Mouse (Mus musculus) urinary bladder, postnatal 36 days (tissue): ENCODE measurements around the gene Ank3.
A peak's percentile ranks its signal among the peaks of the same experiment; 100 is the strongest.
"Not testable (repeated sequence)": the region's sequence is repeated elsewhere in the genome, so short reads cannot be mapped to it uniquely, and the experiment has no call there.

Experiments
- DNase-seq, 2 experiments: peaks; one replicate each; pipeline ENCODE4 v3.0.0; 2022; ENCODE audit warnings: low spot score in 2 of 2, mixed read lengths in 1 of 2

Gene Ank3

GRCm38 (mm10) chr10:69398763-69399590, at the start of gene Ank3:
Ank3 (plus strand) TSS chr10:69398773.
- DNase-seq, result peak; percentile 31 to 43

GRCm38 (mm10) chr10:69351071-69351841, 47.3 kb upstream of the Ank3 start:
- no peak for DNase-seq

GRCm38 (mm10) chr10:69351842-69352211, 46.7 kb upstream of the Ank3 start:
- DNase-seq, result no peak

GRCm38 (mm10) chr10:69352212-69353085, 46.1 kb upstream of the Ank3 start, which contains the start of gene Cdk1:
Cdk1 (minus strand) TSS chr10:69352938.
- peak; percentile 96 for DNase-seq

GRCm38 (mm10) chr10:69353086-69353479, 45.5 kb upstream of the Ank3 start:
- DNase-seq, result not testable (repeated sequence)

GRCm38 (mm10) chr10:69359666-69360065, 38.9 kb upstream of the Ank3 start:
- DNase-seq, result no peak

- DNase-seq, result no peak
Measured at GRCm38 (mm10) chr10:69366208-69366607, 32.4 kb upstream of the Ank3 start.

GRCm38 (mm10) chr10:69366877-69367387, 31.6 kb upstream of the Ank3 start:
- no peak for DNase-seq

GRCm38 (mm10) chr10:69369321-69369720, 29.3 kb upstream of the Ank3 start:
- DNase-seq, result no peak

- peak in 1 of 2 experiments; percentile 18 for DNase-seq
Measured at GRCm38 (mm10) chr10:69371441-69371840, 27.1 kb upstream of the Ank3 start.

GRCm38 (mm10) chr10:69372061-69372460, 26.5 kb upstream of the Ank3 start:
- no peak for DNase-seq

GRCm38 (mm10) chr10:69373796-69374550, 24.6 kb upstream of the Ank3 start:
- DNase-seq, result no peak

- no peak for DNase-seq
Measured at GRCm38 (mm10) chr10:69375154-69375553, 23.4 kb upstream of the Ank3 start.

GRCm38 (mm10) chr10:69383186-69383585, 15.4 kb upstream of the Ank3 start:
- no peak for DNase-seq

- DNase-seq, result no peak
Measured at GRCm38 (mm10) chr10:69384640-69385039, 13.9 kb upstream of the Ank3 start.

- no peak for DNase-seq
Measured at GRCm38 (mm10) chr10:69385136-69385535, 13.4 kb upstream of the Ank3 start.

- no peak for DNase-seq
Measured at GRCm38 (mm10) chr10:69386767-69387166, 11.8 kb upstream of the Ank3 start.

- DNase-seq, result no peak
Measured at GRCm38 (mm10) chr10:69389511-69389910, 9.1 kb upstream of the Ank3 start.

- DNase-seq, result no peak
Measured at GRCm38 (mm10) chr10:69398197-69398762, 293 bp upstream of the Ank3 start.

- DNase-seq, result no peak
Measured at GRCm38 (mm10) chr10:69399814-69400385, 1.3 kb downstream of the Ank3 start.
